Comparison of ENCODE assay signal across 7 mouse cellular contexts in the genomic region with DNA sequence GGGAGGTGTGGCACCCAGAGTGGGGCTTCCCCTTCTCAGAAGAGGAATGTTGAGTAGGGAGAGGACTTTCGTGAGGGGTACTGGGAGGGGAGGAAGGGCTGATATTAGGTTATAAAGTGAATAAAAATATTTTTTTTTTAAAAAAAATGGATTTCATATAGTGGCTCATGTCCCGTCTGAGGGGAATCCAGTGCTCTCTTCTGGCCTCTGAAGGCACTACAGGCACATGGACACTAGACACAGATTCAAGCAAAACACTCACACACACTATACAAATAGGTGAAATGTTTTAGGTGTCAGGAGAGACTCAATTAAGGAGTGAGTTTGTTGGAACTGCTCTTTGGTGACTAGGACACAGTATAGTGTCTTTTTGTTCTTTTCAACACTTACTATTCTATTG. TPM values are rescaled to one million over a fixed set of nuclear protein-coding genes. Genes with fewer than 3 reads are reported as not detected.
A peak's percentile ranks its signal among the peaks of the same experiment; 100 is the strongest.
DNase-seq lines count a peak whose midpoint lies in the region; ATAC-seq and TF ChIP-seq lines count a peak whose summit lies in the region.

No protein-coding gene starts in this region.

- H3K27me3 ChIP-seq in testis, adult 2 months (ENCODE audit: control insufficient read depth, insufficient read depth, low read length): no peaks in the 10 kb centered on the region
- H3K27me3 ChIP-seq in forebrain, embryonic 16.5 days (replicated peaks; ENCODE audit: control insufficient read depth, insufficient read depth, low read length): no peaks in the 10 kb centered on the region
- H3K27me3 ChIP-seq in liver, embryonic 14.5 days (ENCODE audit: control insufficient read depth, insufficient read depth, low read length): no peaks in the 10 kb centered on the region

- ATAC-seq in forebrain, embryonic 16.5 days: no peak
- no peak for ATAC-seq in liver, embryonic 14.5 days (ENCODE audit: insufficient read depth)

- H3K9ac ChIP-seq in forebrain, embryonic 16.5 days (replicated peaks; ENCODE audit: low read depth, low read length): peak overlapping the region; percentile 77
- peak overlapping the region; percentile 34; the same call in 1 of the 2 replicates for H3K9ac ChIP-seq in liver, embryonic 14.5 days (replicated peaks)

- peak overlapping the region; percentile 61 for H3K4me3 ChIP-seq in testis, adult 2 months (ENCODE audit: control insufficient read depth, low read depth, low read length)
- peak overlapping the region; percentile 69 for H3K4me3 ChIP-seq in forebrain, embryonic 16.5 days (replicated peaks; ENCODE audit: low read length)
- H3K4me3 ChIP-seq in liver, embryonic 14.5 days (ENCODE audit: insufficient read depth in 1 of 2, low read depth in 2 of 2, low read length in 2 of 2): peak overlapping the region in 1 of 2 experiments; percentile 85; a peak in 2 of 4 replicates

- H3K9me3 ChIP-seq in forebrain, embryonic 16.5 days (ENCODE audit: control insufficient read depth, low read length): no peaks in the 10 kb centered on the region
- no peaks in the 10 kb centered on the region for H3K9me3 ChIP-seq in liver, embryonic 14.5 days (ENCODE audit: control insufficient read depth, low read length)

- H3K36me3 ChIP-seq in testis, adult 2 months (ENCODE audit: control insufficient read depth, insufficient read depth, low read length): peaks cover 6% of the 10 kb centered on the region
- peaks cover 17% of the 10 kb centered on the region for H3K36me3 ChIP-seq in forebrain, embryonic 16.5 days (ENCODE audit: control insufficient read depth, insufficient read depth)
- H3K36me3 ChIP-seq in liver, embryonic 14.5 days (replicated peaks; ENCODE audit: control insufficient read depth, insufficient read depth, low read depth): peaks cover 3% of the 10 kb centered on the region; the same call in 1 of the 2 replicates

- peak overlapping the region; percentile 78 for H3K4me2 ChIP-seq in forebrain, embryonic 16.5 days (ENCODE audit: low read length)
- H3K4me2 ChIP-seq in liver, embryonic 14.5 days (ENCODE audit: low read depth): peak overlapping the region; percentile 95

- H3K27ac ChIP-seq in testis, adult 2 months (ENCODE audit: control insufficient read depth, insufficient read depth, low read depth, low read length): no peak overlapping the region
- no peak overlapping the region for H3K27ac ChIP-seq in forebrain, embryonic 16.5 days (ENCODE audit: low read length)
- no peak overlapping the region for H3K27ac ChIP-seq in liver, embryonic 14.5 days

- TF ChIP-seq EP300 in liver, embryonic 14.5 days (IDR thresholded peaks at IDR 0.05; ENCODE audit: low read depth): no peak

- H3K4me1 ChIP-seq in testis, adult 2 months (ENCODE audit: control insufficient read depth, insufficient read depth, low read length): peaks cover 9% of the 10 kb centered on the region
- H3K4me1 ChIP-seq in forebrain, embryonic 16.5 days (replicated peaks; ENCODE audit: control insufficient read depth, insufficient read depth, low read length): peaks cover 29% of the 10 kb centered on the region
- H3K4me1 ChIP-seq in liver, embryonic 14.5 days (replicated peaks; ENCODE audit: control insufficient read depth in 2 of 2, insufficient read depth in 2 of 2, low read length in 1 of 2): peaks cover 15 to 19% of the 10 kb centered on the region in 2 experiments

- no peak for DNase-seq in testis, postnatal 14 days (ENCODE audit: low spot score)
- DNase-seq in liver, embryonic 14.5 days (ENCODE audit: low read depth in 3 of 3, low spot score in 3 of 3): no peak
- DNase-seq in thymus, postnatal 4 days: no peak
- no peak for DNase-seq in cerebellum, adult 11-12 months
- no peak for DNase-seq in spleen, postnatal 10 days (ENCODE audit: low spot score in 2 of 2)

- no peak for TF ChIP-seq CTCF in testis, adult 2 months (IDR thresholded peaks at IDR 0.05; ENCODE audit: control insufficient read depth, insufficient read depth, insufficient replicate concordance, low read depth, low read length)
- TF ChIP-seq CTCF in liver, embryonic 14.5 days (IDR thresholded peaks at IDR 0.05; ENCODE audit: low read depth): no peak

- no peak for TF ChIP-seq POLR2A in testis, adult 2 months (IDR thresholded peaks at IDR 0.05; ENCODE audit: control insufficient read depth, low read depth, low read length)

- WGBS in forebrain, embryonic 16.5 days: 54% methylated on average over 2 of the region's 2 CpGs
- WGBS in liver, embryonic 14.5 days (ENCODE audit: insufficient replicate concordance): 48% methylated on average over 2 of the region's 2 CpGs

RNA-seq across cellular contexts. Expression of a gene that starts 1.8 kb away (rescaled TPM):
- polyA plus RNA-seq in testis, adult 2 months (2012; rRNA removed): 31.9 and 32.5 TPM in 2 replicates
- polyA plus RNA-seq in forebrain, embryonic 16.5 days (2015; fragmentation: Nextera tagmentation; extraction: Ambion mirVana): 64.4 and 65.5 TPM in 2 replicates
- 7.4 and 8.8 TPM in 2 replicates for polyA plus RNA-seq in liver, embryonic 14.5 days (2012; rRNA removed)
- polyA plus RNA-seq in liver, embryonic 14.5 days (2014; fragmentation: Nextera tagmentation; extraction: Ambion mirVana): 8.1 and 9.1 TPM in 2 replicates

RNA-seq across cellular contexts. Expression of a gene that starts 14.7 kb away (rescaled TPM):
- polyA plus RNA-seq in testis, adult 2 months (2012; rRNA removed): 0.70 and 0.88 TPM in 2 replicates
- 0.35 and 0.75 TPM in 2 replicates for polyA plus RNA-seq in forebrain, embryonic 16.5 days (2015; fragmentation: Nextera tagmentation; extraction: Ambion mirVana)
- 0.40 and 0.48 TPM in 2 replicates for polyA plus RNA-seq in liver, embryonic 14.5 days (2012; rRNA removed)
- 0.57 and 0.76 TPM in 2 replicates for polyA plus RNA-seq in liver, embryonic 14.5 days (2014; fragmentation: Nextera tagmentation; extraction: Ambion mirVana)

RNA-seq across cellular contexts. Expression of a gene that starts 25.4 kb away (rescaled TPM):
- polyA plus RNA-seq in testis, adult 2 months (2012; rRNA removed): 88.8 and 99.3 TPM in 2 replicates
- polyA plus RNA-seq in forebrain, embryonic 16.5 days (2015; fragmentation: Nextera tagmentation; extraction: Ambion mirVana): 28.5 and 31.0 TPM in 2 replicates
- polyA plus RNA-seq in liver, embryonic 14.5 days (2012; rRNA removed): 10.7 and 15.3 TPM in 2 replicates
- 8.7 and 10.7 TPM in 2 replicates for polyA plus RNA-seq in liver, embryonic 14.5 days (2014; fragmentation: Nextera tagmentation; extraction: Ambion mirVana)

RNA-seq across cellular contexts. Expression of a gene that starts 29.2 kb away (rescaled TPM):
- polyA plus RNA-seq in testis, adult 2 months (2012; rRNA removed): 5.7 TPM in 2 replicates
- polyA plus RNA-seq in forebrain, embryonic 16.5 days (2015; fragmentation: Nextera tagmentation; extraction: Ambion mirVana): 11.3 and 13.2 TPM in 2 replicates
- 5.2 and 6.4 TPM in 2 replicates for polyA plus RNA-seq in liver, embryonic 14.5 days (2012; rRNA removed)
- polyA plus RNA-seq in liver, embryonic 14.5 days (2014; fragmentation: Nextera tagmentation; extraction: Ambion mirVana): 4.4 and 5.4 TPM in 2 replicates

RNA-seq across cellular contexts. Expression of a gene that starts 33.3 kb away (rescaled TPM):
- polyA plus RNA-seq in testis, adult 2 months (2012; rRNA removed): 50.5 and 53.4 TPM in 2 replicates
- polyA plus RNA-seq in forebrain, embryonic 16.5 days (2015; fragmentation: Nextera tagmentation; extraction: Ambion mirVana): 0.71 and 1.1 TPM in 2 replicates
- 0.02 and 0.05 TPM in 2 replicates for polyA plus RNA-seq in liver, embryonic 14.5 days (2012; rRNA removed)
- polyA plus RNA-seq in liver, embryonic 14.5 days (2014; fragmentation: Nextera tagmentation; extraction: Ambion mirVana): not detected in 2 replicates
